Mouse (Mus musculus) cerebellum, adult 18-20 months (tissue): ENCODE data around the gene Sc5d.

Experiments used
- DNase-seq, 2 experiments: peaks; one replicate each; pipeline ENCODE4 v3.0.0; 2021

Gene Sc5d

GRCm38 (mm10) chr9:42249112-42249511, 14.9 kb downstream of the Sc5d start:
- no peak for DNase-seq

- DNase-seq, result no peak
These were observed 17.4 kb downstream of the Sc5d start for GRCm38 (mm10) chr9:42246688-42247087.

GRCm38 (mm10) chr9:42244173-42244572, 19.9 kb downstream of the Sc5d start:
- no peak for DNase-seq

- DNase-seq, result peak; percentile 21 to 50
These were observed 23.0 kb downstream of the Sc5d start for GRCm38 (mm10) chr9:42241021-42241420.

GRCm38 (mm10) chr9:42240583-42240992, 23.5 kb downstream of the Sc5d start:
- DNase-seq, result peak; percentile 71 to 78

GRCm38 (mm10) chr9:42238827-42239226, 25.2 kb downstream of the Sc5d start:
- no peak for DNase-seq

- no peak for DNase-seq
These were observed 32.9 kb downstream of the Sc5d start for GRCm38 (mm10) chr9:42231116-42231515.

- no peak for DNase-seq
These were observed 33.7 kb downstream of the Sc5d start for GRCm38 (mm10) chr9:42230333-42230732.

- DNase-seq, result peak; percentile 78 to 92
These were observed 34.5 kb downstream of the Sc5d start for GRCm38 (mm10) chr9:42229465-42230110.

- DNase-seq, result no peak
These were observed 36.3 kb downstream of the Sc5d start for GRCm38 (mm10) chr9:42227804-42228203.

GRCm38 (mm10) chr9:42219001-42219660, 44.9 kb downstream of the Sc5d start:
- no peak for DNase-seq

- DNase-seq, result peak; percentile 62 to 64
These were observed 46.4 kb downstream of the Sc5d start for GRCm38 (mm10) chr9:42217685-42218084.

- no peak for DNase-seq
These were observed 49.9 kb downstream of the Sc5d start for GRCm38 (mm10) chr9:42214116-42214515.

GRCm38 (mm10) chr9:42213142-42213541, 50.9 kb downstream of the Sc5d start:
- DNase-seq, result no peak

GRCm38 (mm10) chr9:42209666-42210065, 54.4 kb downstream of the Sc5d start:
- DNase-seq, result no peak

- peak; percentile 79 to 83 for DNase-seq
These were observed 55.6 kb downstream of the Sc5d start for GRCm38 (mm10) chr9:42208463-42208862.

GRCm38 (mm10) chr9:42206750-42207149, 57.3 kb downstream of the Sc5d start:
- no peak for DNase-seq

GRCm38 (mm10) chr9:42202271-42202670, 61.8 kb downstream of the Sc5d start:
- no peak for DNase-seq
